Mouse (Mus musculus): Measurements from ENCODE around the gene 1700020D05Rik. TPM values are rescaled to one million over a fixed set of nuclear protein-coding genes. Genes with fewer than 3 reads are reported as not detected.

The 1700020D05Rik gene
- total RNA-seq (2021): 1 to 10 TPM; 1.5 to 2.1 TPM

DNA sequence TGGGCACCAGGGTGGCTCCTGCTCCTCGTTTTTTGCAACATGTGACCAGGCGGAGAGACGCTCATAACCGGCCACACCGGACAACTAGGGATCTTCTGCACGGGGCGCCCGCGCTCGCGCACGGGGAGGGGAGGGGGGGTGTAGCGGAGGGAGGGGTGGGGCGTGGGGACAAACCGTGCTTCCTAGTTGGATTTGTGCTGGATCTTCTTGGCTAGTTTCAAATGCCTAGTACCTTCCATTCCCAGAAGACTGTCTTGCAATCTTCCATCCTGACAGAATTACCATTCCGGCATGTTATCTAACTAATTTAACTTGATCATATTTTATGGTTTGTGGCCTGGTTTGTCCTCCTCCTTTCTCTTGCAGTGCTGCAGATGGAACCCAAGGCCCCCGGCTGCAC lies at the start of gene 1700020D05Rik:
TSS of gene 1700020D05Rik (minus strand) at position 101 of the 400 bp plus-strand sequence.
- DNase-seq: no peak

- no peak for DNase-seq
Measured at GRCm38 (mm10) chr19:5547471-5548056, 44.0 kb upstream of the 1700020D05Rik start.

DNA sequence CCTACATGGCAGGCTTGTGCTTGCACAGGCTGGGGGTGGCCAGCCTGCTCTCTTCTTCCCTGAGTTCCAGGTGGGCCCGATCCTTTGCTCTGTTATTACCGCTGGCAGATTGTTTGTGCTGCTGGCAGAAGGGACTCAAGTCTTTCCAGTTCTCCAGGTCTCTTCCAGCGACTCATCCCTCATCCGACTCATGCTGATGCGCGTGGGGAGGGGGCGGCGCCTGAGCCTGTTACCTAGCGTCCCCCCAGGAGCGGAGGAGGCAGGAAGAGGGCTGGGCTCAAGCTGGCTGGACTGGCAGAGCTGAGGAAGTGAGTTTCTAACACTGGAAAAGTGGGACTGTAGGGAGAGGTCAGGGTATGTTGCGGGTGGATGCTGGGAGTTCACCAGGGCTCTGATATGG lies 40.4 kb upstream of the 1700020D05Rik start:
- DNase-seq: no peak

DNA sequence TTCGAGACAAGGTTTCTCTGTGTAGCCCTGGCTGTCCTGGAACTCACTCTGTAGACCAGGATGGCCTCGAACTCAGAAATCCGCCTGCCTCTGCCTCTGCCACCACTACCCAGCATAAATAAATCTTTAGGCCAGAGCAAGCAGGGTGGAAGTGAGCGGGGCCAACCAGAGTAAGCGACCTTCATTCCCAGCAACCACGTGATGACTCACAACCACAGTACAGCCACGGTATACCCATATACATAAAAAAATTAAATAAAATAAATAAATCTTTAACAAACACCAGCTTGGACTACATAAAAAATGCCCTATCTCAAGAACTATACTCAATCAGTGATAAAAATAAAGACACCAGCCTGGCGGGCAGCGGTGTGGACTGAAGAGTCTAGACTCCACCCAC lies 39.8 kb upstream of the 1700020D05Rik start:
- DNase-seq: no peak

GRCm38 (mm10) chr19:5538786-5539185 lies 35.2 kb upstream of the 1700020D05Rik start:
- no peak for DNase-seq

- no peak for DNase-seq
Measured at GRCm38 (mm10) chr19:5532520-5532919, 28.9 kb upstream of the 1700020D05Rik start.

DNA sequence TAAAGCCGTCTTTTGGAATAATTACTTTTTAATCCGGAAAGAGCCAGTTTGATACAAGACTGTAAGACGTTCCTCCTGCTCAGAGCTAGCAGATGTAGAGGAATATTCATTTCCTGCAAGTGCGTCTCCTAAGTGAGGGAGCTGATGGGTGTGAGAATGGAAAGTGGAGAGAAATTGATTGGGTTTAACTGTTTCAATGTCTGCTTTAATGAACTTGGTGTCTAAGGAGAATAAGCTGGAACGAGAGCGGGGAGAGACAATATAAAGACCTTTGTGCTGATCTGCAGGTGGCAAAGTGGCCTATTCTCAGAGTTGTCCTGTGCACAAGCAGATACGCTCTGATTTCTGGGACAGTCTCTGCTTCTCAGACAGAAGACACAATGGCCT lies 26.5 kb upstream of the 1700020D05Rik start:
- DNase-seq: no peak

GRCm38 (mm10) chr19:5529325-5530137 lies 25.9 kb upstream of the 1700020D05Rik start:
- DNase-seq: peak; percentile 99

- DNase-seq: no peak
Measured at GRCm38 (mm10) chr19:5525204-5525603, 21.6 kb upstream of the 1700020D05Rik start.

DNA sequence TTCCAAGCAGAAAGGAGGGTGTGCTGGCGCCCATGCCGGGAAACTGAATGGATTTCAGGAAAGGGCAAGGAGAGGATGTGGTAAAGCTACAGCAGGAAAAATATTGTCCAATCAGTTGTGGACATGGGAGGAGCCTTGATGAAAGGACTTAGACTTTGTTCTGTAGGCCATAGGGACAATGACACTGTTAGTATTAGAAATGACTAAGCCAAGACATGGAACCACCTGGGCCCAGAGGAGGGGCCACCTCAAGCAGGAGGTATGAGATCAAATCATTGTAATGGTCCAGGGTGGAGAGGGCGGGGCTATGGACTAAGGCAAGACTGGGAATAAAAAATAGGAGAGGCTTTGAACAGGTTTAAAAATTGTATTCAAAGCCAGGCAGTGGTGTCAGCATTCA lies 15.1 kb upstream of the 1700020D05Rik start:
- no peak for DNase-seq

DNA sequence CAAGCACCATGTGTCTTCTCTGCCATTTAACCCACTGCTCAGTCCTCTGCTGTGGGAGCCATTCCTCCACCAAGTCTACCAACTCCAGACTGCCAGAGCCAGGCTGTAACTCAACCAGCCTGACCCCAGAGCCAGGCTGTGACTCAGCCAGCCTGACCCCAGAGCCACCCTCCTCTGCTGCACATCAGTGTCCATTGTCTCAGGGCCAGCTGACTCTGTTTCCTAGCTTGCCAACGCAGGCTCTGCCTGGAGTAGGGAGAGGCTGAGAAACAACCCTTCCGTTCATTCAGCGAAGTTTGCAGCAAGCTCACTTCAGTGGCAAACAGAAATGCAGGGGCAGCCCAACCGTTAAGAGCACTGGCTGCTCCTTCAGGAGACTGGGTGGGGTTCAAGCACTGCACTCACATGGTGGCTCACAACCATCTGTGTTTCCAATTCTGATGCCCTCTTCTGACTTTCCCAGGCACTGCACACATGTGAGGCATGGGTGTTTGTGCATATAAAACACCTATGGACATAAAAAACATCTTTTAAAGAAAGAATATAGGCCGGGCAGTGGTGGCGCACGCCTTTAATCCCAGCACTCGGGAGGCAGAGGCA lies 13.4 kb upstream of the 1700020D05Rik start:
- DNase-seq: no peak

DNA sequence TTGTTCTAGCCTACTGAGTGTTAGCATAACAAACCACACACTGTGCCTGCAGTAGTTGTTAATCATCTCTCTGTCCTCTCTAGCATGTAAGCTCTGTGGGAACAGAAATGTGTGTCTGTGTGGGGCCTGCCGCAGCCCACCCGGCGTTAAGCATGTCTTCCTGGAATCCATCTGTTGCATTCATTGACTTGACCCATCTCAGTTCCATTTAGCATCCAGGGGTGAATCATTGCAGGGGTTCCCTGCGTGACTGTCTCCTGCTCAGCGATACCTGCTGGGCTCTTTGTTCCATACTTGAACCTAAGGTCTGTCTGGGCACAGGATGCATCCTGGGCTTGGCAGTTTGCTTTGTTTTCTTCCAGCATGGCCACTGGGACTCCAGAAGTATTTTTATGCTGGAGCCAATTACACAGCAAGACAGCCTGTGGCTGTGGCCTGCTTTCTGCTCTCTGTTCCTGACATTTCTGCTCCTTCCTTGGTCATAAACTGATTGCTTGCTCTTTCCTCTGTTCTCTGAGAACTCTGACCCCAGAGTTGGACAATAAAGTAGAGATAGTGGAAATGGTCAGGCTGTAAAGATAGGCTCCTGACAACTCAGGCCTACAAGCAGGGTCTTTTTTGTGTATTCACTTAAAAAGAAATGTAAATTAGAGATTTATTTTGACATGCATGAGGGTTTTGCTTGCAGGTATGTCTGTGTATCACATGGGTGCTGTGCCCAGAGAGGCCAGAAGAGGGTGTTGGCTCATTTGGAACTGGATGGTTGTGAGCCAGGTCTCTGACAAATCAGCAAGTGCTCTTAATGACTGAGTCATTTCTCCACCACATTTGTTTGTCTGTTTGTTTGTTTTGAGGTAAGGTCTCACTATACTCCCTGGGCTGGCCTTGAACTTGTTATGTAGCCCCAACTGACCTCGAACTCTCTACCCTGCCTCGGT lies 12.5 kb upstream of the 1700020D05Rik start:
- no peak for DNase-seq

- no peak for DNase-seq
Measured at GRCm38 (mm10) chr19:5513005-5513349, 9.4 kb upstream of the 1700020D05Rik start.

- DNase-seq: no peak
Measured at GRCm38 (mm10) chr19:5512091-5513004, 8.8 kb upstream of the 1700020D05Rik start.

- DNase-seq: no peak
Measured at GRCm38 (mm10) chr19:5511074-5511632, 7.6 kb upstream of the 1700020D05Rik start.

DNA sequence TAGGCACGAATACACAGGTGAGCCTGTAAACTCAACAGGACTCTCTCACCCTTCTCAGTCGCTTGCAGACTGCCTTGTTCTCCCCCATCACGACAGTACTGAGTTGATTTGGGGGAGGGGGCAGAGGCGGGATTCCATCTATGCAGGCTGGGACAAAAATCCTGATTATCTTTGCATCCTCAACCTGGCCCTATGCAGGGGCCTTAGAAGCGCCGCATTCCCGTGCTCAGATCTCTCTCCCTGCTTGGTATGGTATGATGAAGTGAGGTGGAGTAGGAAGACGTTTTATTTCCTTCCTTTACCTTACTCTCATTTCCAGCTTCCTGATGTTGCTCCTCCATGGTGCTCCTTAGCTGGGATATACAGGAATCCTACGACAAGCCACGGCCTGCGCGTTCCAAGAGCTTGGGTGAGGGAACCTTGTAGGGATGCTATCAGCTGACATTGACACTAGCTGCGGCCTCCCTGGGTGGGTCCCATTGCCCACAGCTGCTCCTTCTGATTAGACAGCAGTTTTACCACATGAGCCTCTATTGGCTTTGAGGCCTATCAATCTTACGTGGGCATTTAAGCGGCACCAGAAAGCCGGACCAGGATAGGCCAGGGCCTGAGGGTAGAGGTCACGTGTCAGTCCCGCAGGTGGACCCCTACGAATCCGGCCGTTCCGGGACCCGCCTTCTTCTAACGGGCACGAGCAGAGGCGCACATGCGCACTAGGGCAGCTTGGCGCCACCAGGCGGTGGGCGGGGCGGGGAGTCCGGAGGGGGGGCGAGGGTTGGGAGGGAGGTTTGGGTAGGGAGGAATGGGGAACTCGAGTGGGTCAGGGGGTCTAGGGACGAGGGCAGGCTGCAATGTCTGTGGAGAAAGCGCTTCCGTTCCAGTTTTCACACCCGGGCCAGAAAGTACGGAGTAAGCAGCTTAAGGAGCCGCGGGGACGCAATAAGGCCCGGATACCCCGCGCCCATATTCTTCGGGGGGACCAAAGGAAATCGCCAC lies 6.7 kb upstream of the 1700020D05Rik start, which contains the start of gene Snx32:
TSS of gene Snx32 (minus strand) at position 508 of the 996 bp plus-strand sequence.
- DNase-seq: peak; percentile 97

- no peak for DNase-seq
Measured at GRCm38 (mm10) chr19:5500330-5500875, 3.2 kb downstream of the 1700020D05Rik start.

DNA sequence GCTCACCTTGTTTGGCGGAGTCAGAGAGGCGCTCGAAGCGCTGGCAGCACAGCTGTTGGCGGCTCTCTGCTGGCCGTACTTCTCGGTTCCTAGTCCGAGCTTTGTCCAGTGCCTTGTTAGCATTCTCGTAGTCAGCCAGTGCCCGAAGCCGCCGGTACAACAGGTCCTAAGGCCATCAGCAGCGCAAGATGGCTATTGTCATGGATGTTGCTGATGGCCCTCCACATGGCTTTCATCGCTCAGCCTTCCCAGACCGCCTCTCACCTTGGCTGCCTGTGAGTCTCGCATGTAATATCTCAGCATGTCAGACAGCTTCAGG lies 7.6 kb downstream of the 1700020D05Rik start:
- no peak for DNase-seq

DNA sequence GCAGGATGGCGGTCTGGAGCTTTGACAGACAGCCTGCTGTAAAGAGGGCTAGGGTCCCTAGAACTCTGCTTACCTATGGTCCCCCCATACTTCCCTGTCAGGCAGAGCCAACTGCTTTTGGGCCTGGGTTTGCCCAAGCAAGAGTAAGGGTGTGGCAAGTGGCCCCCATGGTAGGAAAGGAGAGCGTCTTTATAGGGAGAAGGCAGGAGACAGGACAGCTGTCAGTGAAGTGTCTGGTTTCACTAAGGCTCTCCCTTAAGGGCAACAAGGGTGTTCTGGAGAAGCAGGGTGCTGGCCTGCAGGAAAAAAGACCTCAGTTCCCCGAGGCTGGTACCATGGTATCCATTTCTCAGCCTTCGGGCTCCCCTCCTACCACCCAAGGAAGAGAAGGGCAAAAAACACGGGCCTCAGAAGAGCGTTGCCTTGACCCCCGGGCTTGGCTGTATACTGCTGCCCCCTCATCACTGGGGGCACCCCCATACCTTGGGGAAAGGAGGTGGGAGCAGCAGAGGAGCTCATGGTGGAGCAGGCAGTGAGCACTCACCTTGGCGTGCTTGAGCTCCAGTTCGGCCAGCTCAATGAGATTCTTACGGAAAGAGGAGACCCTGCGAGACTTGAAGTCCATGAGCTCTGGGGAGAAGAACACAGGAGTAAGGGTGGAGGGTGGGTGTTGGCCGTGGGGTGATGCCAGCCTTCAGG lies 8.1 kb downstream of the 1700020D05Rik start:
- no peak for DNase-seq

Measured in heart, postnatal 4 days (tissue).